Mouse (Mus musculus) heart, postnatal 0 days (tissue): Measurements from ENCODE around the gene Gda.

Experiments used
- CTCF ChIP-seq: IDR thresholded peaks from 2 replicates; pipeline ENCODE4 v1.5.1; 2016; ENCODE audit warnings: antibody characterized with exemption, control low read depth, low read depth
- EP300 ChIP-seq: IDR thresholded peaks from 2 replicates; pipeline ENCODE4 v1.6.1; 2016; ENCODE audit warnings: antibody characterized with exemption, low read depth

GRCm38 (mm10) chr19:21425391-21425790 is 47.9 kb downstream of the Gda start:
- TF ChIP-seq CTCF, result no peak
- no peak for TF ChIP-seq EP300
